Mouse (Mus musculus): ENCODE data around the gene Avpr1b. TPM values are rescaled to one million over a fixed set of nuclear protein-coding genes. Genes with fewer than 3 reads are reported as not detected.

Avpr1b gene
- polyA plus RNA-seq, 1 experiment from 2014 or later = not detected

GRCm38 (mm10) chr1:131583598-131583997 is 15.4 kb upstream of the Avpr1b start:
- no peaks in the 10 kb centered on the region for H3K36me3 ChIP-seq
- no peaks in the 10 kb centered on the region for H3K27me3 ChIP-seq (replicated peaks)
- no peak overlapping the region for H3K4me2 ChIP-seq (replicated peaks)
- no peaks in the 10 kb centered on the region for H3K4me1 ChIP-seq (replicated peaks)
- no peak overlapping the region for H3K4me3 ChIP-seq (replicated peaks)
- ATAC-seq = no peak
- no peak overlapping the region for H3K9ac ChIP-seq
- WGBS = 84% methylated on average over 3 of the region's 3 CpGs
- no peaks in the 10 kb centered on the region for H3K9me3 ChIP-seq
- no peak overlapping the region for H3K27ac ChIP-seq

GRCm38 (mm10) chr1:131586836-131587235 is 12.2 kb upstream of the Avpr1b start:
- Histone ChIP-seq H3K27ac (no peak overlapping the region), H3K9me3 (no peaks in the 10 kb centered on the region), H3K36me3 (no peaks in the 10 kb centered on the region), H3K9ac (no peak overlapping the region), H3K4me1 (replicated peaks) (no peaks in the 10 kb centered on the region), H3K27me3 (replicated peaks) (no peaks in the 10 kb centered on the region), H3K4me3 (replicated peaks) (no peak overlapping the region), H3K4me2 (replicated peaks) (no peak overlapping the region)
- WGBS = 67% methylated on average over 8 of the region's 8 CpGs
- ATAC-seq = no peak

GRCm38 (mm10) chr1:131600314-131600713 is 1.3 kb downstream of the Avpr1b start:
- H3K36me3 ChIP-seq = no peaks in the 10 kb centered on the region
- H3K27me3 ChIP-seq (replicated peaks) = peaks cover 10% of the 10 kb centered on the region; the same call in 1 of the 2 replicates
- no peaks in the 10 kb centered on the region for H3K4me1 ChIP-seq (replicated peaks)
- H3K27ac ChIP-seq = no peak overlapping the region
- WGBS = 35% methylated on average over 11 of the region's 11 CpGs
- H3K4me3 ChIP-seq (replicated peaks) = no peak overlapping the region
- H3K4me2 ChIP-seq (replicated peaks) = no peak overlapping the region
- ATAC-seq = no peak
- H3K9me3 ChIP-seq = no peaks in the 10 kb centered on the region
- H3K9ac ChIP-seq = no peak overlapping the region

- no peak for ATAC-seq
- Histone ChIP-seq H3K9me3 (no peaks in the 10 kb centered on the region), H3K4me1 (replicated peaks) (no peaks in the 10 kb centered on the region), H3K27me3 (replicated peaks) (peaks cover 6% of the 10 kb centered on the region; the same call in 1 of the 2 replicates), H3K27ac (no peak overlapping the region), H3K4me3 (replicated peaks) (no peak overlapping the region), H3K36me3 (no peaks in the 10 kb centered on the region), H3K4me2 (replicated peaks) (no peak overlapping the region), H3K9ac (no peak overlapping the region)
- WGBS = 76% methylated on average over 2 of the region's 2 CpGs
These were observed 7.7 kb downstream of the Avpr1b start for GRCm38 (mm10) chr1:131606719-131607118.

GRCm38 (mm10) chr1:131612556-131613155 is 13.6 kb downstream of the Avpr1b start:
- no peak overlapping the region for H3K4me3 ChIP-seq (replicated peaks)
- no peak overlapping the region for H3K27ac ChIP-seq
- ATAC-seq = peak; percentile 43; the same call in 1 of the 2 replicates
- H3K27me3 ChIP-seq (replicated peaks) = peaks cover 6% of the 10 kb centered on the region; the same call in 1 of the 2 replicates
- WGBS = 21% methylated on average over 4 of the region's 4 CpGs
- H3K9me3 ChIP-seq = no peaks in the 10 kb centered on the region
- no peaks in the 10 kb centered on the region for H3K4me1 ChIP-seq (replicated peaks)
- H3K9ac ChIP-seq = no peak overlapping the region
- H3K36me3 ChIP-seq = no peaks in the 10 kb centered on the region
- no peak overlapping the region for H3K4me2 ChIP-seq (replicated peaks)

- no peaks in the 10 kb centered on the region for H3K9me3 ChIP-seq
- no peak overlapping the region for H3K4me2 ChIP-seq (replicated peaks)
- no peaks in the 10 kb centered on the region for H3K4me1 ChIP-seq (replicated peaks)
- no peak overlapping the region for H3K27ac ChIP-seq
- WGBS = 78% methylated on average over 16 of the region's 16 CpGs
- no peak overlapping the region for H3K9ac ChIP-seq
- peaks cover 6% of the 10 kb centered on the region; the same call in 1 of the 2 replicates for H3K27me3 ChIP-seq (replicated peaks)
- H3K4me3 ChIP-seq (replicated peaks) = no peak overlapping the region
- peak; percentile 82 for ATAC-seq
- H3K36me3 ChIP-seq = no peaks in the 10 kb centered on the region
These were observed 14.5 kb downstream of the Avpr1b start for GRCm38 (mm10) chr1:131613361-131614133.

GRCm38 (mm10) chr1:131614641-131615040 is 15.6 kb downstream of the Avpr1b start:
- Histone ChIP-seq H3K9me3 (no peaks in the 10 kb centered on the region), H3K9ac (no peak overlapping the region), H3K36me3 (no peaks in the 10 kb centered on the region), H3K4me1 (replicated peaks) (no peaks in the 10 kb centered on the region), H3K27me3 (replicated peaks) (peaks cover 4% of the 10 kb centered on the region; the same call in 1 of the 2 replicates), H3K4me3 (replicated peaks) (no peak overlapping the region), H3K27ac (no peak overlapping the region), H3K4me2 (replicated peaks) (no peak overlapping the region)
- ATAC-seq = no peak
- WGBS = 76% methylated on average over 6 of the region's 6 CpGs

- no peak for ATAC-seq
- WGBS = 60% methylated on average over 1 of the region's 1 CpGs
These were observed 17.1 kb downstream of the Avpr1b start for GRCm38 (mm10) chr1:131616131-131616530.

GRCm38 (mm10) chr1:131616546-131617220 is 17.6 kb downstream of the Avpr1b start:
- no peak overlapping the region for H3K4me2 ChIP-seq (replicated peaks)
- ATAC-seq = no peak
- no peaks in the 10 kb centered on the region for H3K4me1 ChIP-seq (replicated peaks)
- no peak overlapping the region for H3K27ac ChIP-seq
- no peak overlapping the region for H3K9ac ChIP-seq
- H3K36me3 ChIP-seq = no peaks in the 10 kb centered on the region
- no peak overlapping the region for H3K4me3 ChIP-seq (replicated peaks)
- no peaks in the 10 kb centered on the region for H3K27me3 ChIP-seq (replicated peaks)
- no peaks in the 10 kb centered on the region for H3K9me3 ChIP-seq
- WGBS = 57% methylated on average over 5 of the region's 5 CpGs

More at GRCm38 (mm10) chr1:131616131-131616530, 17.1 kb downstream of the Avpr1b start:
- no peak overlapping the region for H3K9ac ChIP-seq
- H3K4me3 ChIP-seq (replicated peaks) = no peak overlapping the region
- no peaks in the 10 kb centered on the region for H3K27me3 ChIP-seq (replicated peaks)
- no peaks in the 10 kb centered on the region for H3K9me3 ChIP-seq
- H3K36me3 ChIP-seq = no peaks in the 10 kb centered on the region
- no peak overlapping the region for H3K4me2 ChIP-seq (replicated peaks)
- H3K27ac ChIP-seq = no peak overlapping the region
- H3K4me1 ChIP-seq (replicated peaks) = no peaks in the 10 kb centered on the region

GRCm38 (mm10) chr1:131618576-131618975 is 19.5 kb downstream of the Avpr1b start:
- ATAC-seq = no peak
- H3K27ac ChIP-seq = no peak overlapping the region
- 88% methylated on average over 1 of the region's 1 CpGs for WGBS

GRCm38 (mm10) chr1:131619348-131619747 is 20.3 kb downstream of the Avpr1b start:
- no peaks in the 10 kb centered on the region for H3K9me3 ChIP-seq
- H3K36me3 ChIP-seq = no peaks in the 10 kb centered on the region
- no peak overlapping the region for H3K4me2 ChIP-seq (replicated peaks)
- no peak for ATAC-seq
- WGBS = 90% methylated on average over 7 of the region's 7 CpGs
- no peak overlapping the region for H3K4me3 ChIP-seq (replicated peaks)
- H3K4me1 ChIP-seq (replicated peaks) = no peaks in the 10 kb centered on the region
- no peak overlapping the region for H3K27ac ChIP-seq
- H3K27me3 ChIP-seq (replicated peaks) = no peaks in the 10 kb centered on the region
- no peak overlapping the region for H3K9ac ChIP-seq

More at GRCm38 (mm10) chr1:131618576-131618975, 19.5 kb downstream of the Avpr1b start:
- H3K4me3 ChIP-seq (replicated peaks) = no peak overlapping the region
- H3K9ac ChIP-seq = no peak overlapping the region
- no peaks in the 10 kb centered on the region for H3K36me3 ChIP-seq
- no peaks in the 10 kb centered on the region for H3K4me1 ChIP-seq (replicated peaks)
- H3K27me3 ChIP-seq (replicated peaks) = no peaks in the 10 kb centered on the region
- H3K4me2 ChIP-seq (replicated peaks) = no peak overlapping the region
- no peaks in the 10 kb centered on the region for H3K9me3 ChIP-seq

- no peaks in the 10 kb centered on the region for H3K27me3 ChIP-seq (replicated peaks)
- H3K9me3 ChIP-seq = no peaks in the 10 kb centered on the region
- 68% methylated on average over 3 of the region's 3 CpGs for WGBS
- H3K36me3 ChIP-seq = no peaks in the 10 kb centered on the region
- ATAC-seq = no peak
- no peaks in the 10 kb centered on the region for H3K4me1 ChIP-seq (replicated peaks)
- no peak overlapping the region for H3K9ac ChIP-seq
- H3K4me3 ChIP-seq (replicated peaks) = no peak overlapping the region
- no peak overlapping the region for H3K27ac ChIP-seq
- H3K4me2 ChIP-seq (replicated peaks) = no peak overlapping the region
These were observed 24.6 kb downstream of the Avpr1b start for GRCm38 (mm10) chr1:131623644-131624043.
